Mouse (Mus musculus): Measurements from ENCODE around the gene Cops2. TPM values are rescaled to one million over a fixed set of nuclear protein-coding genes. Genes with fewer than 3 reads are reported as not detected.
A peak's percentile ranks its signal among the peaks of the same experiment; 100 is the strongest.

Gene Cops2
- polyA plus RNA-seq, 1 experiment from 2014 or later: 60.2 TPM

DNA sequence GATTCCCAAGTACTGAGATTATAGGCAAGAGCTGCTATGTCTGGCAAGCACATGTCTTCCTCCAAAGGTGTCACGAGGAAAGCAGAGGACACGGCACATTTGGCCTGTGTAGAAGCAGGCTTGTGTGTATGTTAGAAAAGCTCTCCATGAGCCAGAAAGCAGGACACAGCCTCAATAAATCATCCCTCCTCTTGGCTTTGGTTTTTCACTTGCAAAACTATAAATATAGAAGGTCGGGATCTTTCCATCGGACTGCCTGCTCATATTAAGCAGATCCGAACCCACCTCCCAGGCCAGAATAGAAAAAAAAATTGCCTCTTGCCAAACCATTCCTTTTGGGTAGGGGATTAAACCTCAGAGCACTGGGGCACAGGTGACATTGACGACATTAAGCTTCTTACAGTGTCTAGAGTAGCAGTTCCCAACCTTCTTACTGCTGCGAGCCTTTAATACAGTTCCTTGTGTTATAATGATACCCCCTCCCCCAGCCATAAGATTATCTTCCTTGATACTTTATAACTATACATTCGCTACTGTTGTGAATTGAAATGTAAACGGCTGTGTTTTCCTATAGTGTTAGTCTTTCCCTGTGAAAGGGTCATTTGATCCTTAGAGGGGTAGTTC, 44.9 kb downstream of the Cops2 start:
- WGBS (ENCODE audit: insufficient replicate concordance): 65% methylated on average over 9 of the region's 9 CpGs
- ATAC-seq: no peak

DNA sequence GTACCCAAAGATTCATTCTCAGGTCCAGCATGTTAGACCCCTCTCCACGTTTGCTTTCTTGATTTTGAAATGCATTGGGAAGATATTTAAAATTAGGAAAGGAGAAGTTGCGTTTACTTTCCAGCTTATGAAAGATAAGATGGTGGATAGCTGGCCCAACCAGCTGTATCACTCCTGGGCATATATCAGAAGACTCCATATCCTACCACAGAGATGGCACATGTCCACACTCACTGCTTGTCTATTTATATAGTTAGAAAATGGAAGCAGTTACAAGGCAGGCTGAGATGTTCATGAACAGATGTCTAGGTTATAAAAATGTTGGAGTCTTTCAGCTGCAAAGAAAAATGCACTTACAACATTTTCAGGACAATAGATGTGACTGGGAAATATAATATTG, 47.6 kb downstream of the Cops2 start:
- Histone ChIP-seq H3K4me2 (no peak overlapping the region), H3K4me1 (no peaks in the 10 kb centered on the region; the same call in 1 of the 2 replicates), H3K9ac (no peak overlapping the region), H3K36me3 (no peaks in the 10 kb centered on the region), H3K4me3 (no peak overlapping the region), H3K9me3 (replicated peaks) (no peaks in the 10 kb centered on the region), H3K27me3 (replicated peaks) (no peaks in the 10 kb centered on the region), H3K27ac (no peak overlapping the region)
- WGBS (ENCODE audit: insufficient replicate concordance): 36% methylated on average over 2 of the region's 2 CpGs
- ATAC-seq: no peak

More for the DNA sequence above, 44.9 kb downstream of the Cops2 start:
- no peaks in the 10 kb centered on the region; the same call in 1 of the 2 replicates for H3K4me1 ChIP-seq
- H3K4me2 ChIP-seq: no peak overlapping the region
- H3K4me3 ChIP-seq: no peak overlapping the region
- no peak overlapping the region for H3K27ac ChIP-seq
- no peaks in the 10 kb centered on the region for H3K36me3 ChIP-seq
- H3K9ac ChIP-seq: no peak overlapping the region
- no peaks in the 10 kb centered on the region for H3K27me3 ChIP-seq (replicated peaks)
- H3K9me3 ChIP-seq (replicated peaks): no peaks in the 10 kb centered on the region

DNA sequence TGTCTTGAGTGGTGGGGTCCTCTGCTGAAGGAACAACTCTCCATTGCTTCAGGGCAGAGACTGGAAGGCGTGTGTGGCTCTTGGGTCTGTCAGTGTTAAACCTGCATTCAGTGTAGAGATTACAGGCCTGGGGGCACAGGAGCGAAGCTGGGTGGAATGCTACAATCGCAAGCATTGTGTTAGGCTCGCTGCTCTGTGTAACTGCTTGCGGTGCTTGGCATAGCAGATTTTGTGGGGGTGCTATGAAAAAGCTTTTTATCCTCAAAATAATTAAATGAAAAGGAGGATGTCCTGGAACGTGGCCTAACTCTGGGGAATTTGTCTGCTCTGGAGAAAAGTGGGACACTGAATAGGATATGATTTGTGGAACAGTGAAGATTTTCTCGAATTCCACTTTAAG, 49.4 kb downstream of the Cops2 start:
- Histone ChIP-seq H3K4me2 (no peak overlapping the region), H3K36me3 (no peaks in the 10 kb centered on the region), H3K9ac (no peak overlapping the region), H3K4me3 (no peak overlapping the region), H3K27ac (no peak overlapping the region), H3K4me1 (no peaks in the 10 kb centered on the region; the same call in 1 of the 2 replicates), H3K27me3 (replicated peaks) (no peaks in the 10 kb centered on the region), H3K9me3 (replicated peaks) (no peaks in the 10 kb centered on the region)
- ATAC-seq: no peak
- 72% methylated on average over 7 of the region's 7 CpGs for WGBS (ENCODE audit: insufficient replicate concordance)

DNA sequence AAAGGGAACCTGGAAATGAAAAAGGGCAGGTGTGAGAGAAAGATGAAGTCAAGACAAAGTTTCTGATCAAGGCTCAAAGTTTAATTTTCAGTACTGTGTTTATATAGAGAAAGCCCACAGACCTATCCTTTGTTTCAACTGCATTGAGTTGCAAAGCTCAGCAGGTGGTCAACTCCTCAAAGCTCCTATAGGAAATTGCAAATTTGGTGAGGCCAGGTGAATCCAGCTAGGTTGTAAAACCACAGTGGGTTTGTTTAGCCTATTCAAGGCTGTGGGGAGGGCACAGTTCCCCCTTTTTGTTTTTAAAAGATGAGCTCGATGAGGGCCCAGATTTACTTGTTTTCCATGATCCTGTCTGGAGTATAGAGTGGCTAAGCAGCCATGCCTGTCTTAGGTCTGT, 53.1 kb downstream of the Cops2 start:
- no peak overlapping the region for H3K27ac ChIP-seq
- no peaks in the 10 kb centered on the region for H3K9me3 ChIP-seq (replicated peaks)
- H3K4me1 ChIP-seq: no peaks in the 10 kb centered on the region
- no peaks in the 10 kb centered on the region for H3K27me3 ChIP-seq (replicated peaks)
- H3K36me3 ChIP-seq: no peaks in the 10 kb centered on the region
- no peak overlapping the region for H3K9ac ChIP-seq
- no peak overlapping the region for H3K4me3 ChIP-seq
- ATAC-seq: no peak
- H3K4me2 ChIP-seq: no peak overlapping the region
- 42% methylated on average over 1 of the region's 1 CpGs for WGBS (ENCODE audit: insufficient replicate concordance)

GRCm38 (mm10) chr2:125801947-125802346, 57.0 kb downstream of the Cops2 start:
- Histone ChIP-seq H3K4me1 (no peaks in the 10 kb centered on the region), H3K27ac (no peak overlapping the region), H3K9me3 (replicated peaks) (no peaks in the 10 kb centered on the region), H3K9ac (no peak overlapping the region), H3K27me3 (replicated peaks) (no peaks in the 10 kb centered on the region), H3K4me3 (no peak overlapping the region), H3K36me3 (no peaks in the 10 kb centered on the region), H3K4me2 (no peak overlapping the region)
- WGBS (ENCODE audit: insufficient replicate concordance): 64% methylated on average over 4 of the region's 4 CpGs
- ATAC-seq: no peak

DNA sequence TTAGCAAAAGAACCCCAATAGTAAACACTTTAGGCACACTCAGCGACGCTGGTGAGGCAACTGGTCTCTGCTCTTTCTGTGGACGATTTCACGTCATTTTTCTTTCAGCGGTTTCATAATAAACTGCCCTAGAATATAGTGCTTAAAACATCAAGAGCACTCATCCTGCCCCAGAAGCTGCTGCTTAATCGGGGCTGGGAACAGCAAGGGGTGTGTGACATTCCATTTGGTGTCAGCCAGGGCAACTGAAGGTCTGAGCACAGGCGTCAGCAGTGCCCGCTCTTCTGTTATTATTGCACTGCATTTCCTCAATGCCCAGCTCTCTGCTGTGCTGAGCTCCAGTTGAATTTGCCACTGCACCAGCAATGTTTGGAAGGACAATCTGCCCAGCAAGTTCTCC, 57.9 kb downstream of the Cops2 start:
- WGBS (ENCODE audit: insufficient replicate concordance): 63% methylated on average over 8 of the region's 8 CpGs
- no peaks in the 10 kb centered on the region for H3K4me1 ChIP-seq
- no peaks in the 10 kb centered on the region for H3K27me3 ChIP-seq (replicated peaks)
- H3K4me2 ChIP-seq: no peak overlapping the region
- no peaks in the 10 kb centered on the region for H3K9me3 ChIP-seq (replicated peaks)
- ATAC-seq: no peak
- no peak overlapping the region for H3K27ac ChIP-seq
- H3K4me3 ChIP-seq: no peak overlapping the region
- H3K36me3 ChIP-seq: no peaks in the 10 kb centered on the region
- H3K9ac ChIP-seq: no peak overlapping the region

GRCm38 (mm10) chr2:125800428-125800827, 58.5 kb downstream of the Cops2 start:
- Histone ChIP-seq H3K27ac (no peak overlapping the region), H3K9ac (no peak overlapping the region), H3K4me1 (no peaks in the 10 kb centered on the region), H3K36me3 (no peaks in the 10 kb centered on the region), H3K4me2 (no peak overlapping the region), H3K9me3 (replicated peaks) (no peaks in the 10 kb centered on the region), H3K27me3 (replicated peaks) (no peaks in the 10 kb centered on the region), H3K4me3 (no peak overlapping the region)
- 60% methylated on average over 4 of the region's 4 CpGs for WGBS (ENCODE audit: insufficient replicate concordance)
- no peak for ATAC-seq

DNA sequence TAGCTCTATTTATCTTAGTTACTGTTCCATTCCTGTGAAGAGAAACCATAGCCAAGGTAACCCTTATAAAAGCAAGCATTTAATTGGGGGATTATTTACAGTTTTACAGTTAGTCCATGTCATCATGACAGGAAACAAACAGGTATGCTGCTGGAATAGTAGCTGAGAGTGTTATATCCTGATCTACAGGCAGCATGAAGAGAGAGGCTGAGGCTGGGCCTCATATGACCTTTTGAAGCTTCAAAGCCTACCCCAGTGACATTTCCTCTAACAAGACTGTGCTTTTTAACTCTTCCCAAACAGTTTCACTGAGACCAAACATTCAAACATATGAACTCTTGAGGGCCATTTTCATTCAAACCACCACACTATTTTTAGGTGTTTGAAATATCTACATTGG, 61.1 kb downstream of the Cops2 start:
- H3K4me1 ChIP-seq: no peaks in the 10 kb centered on the region
- H3K4me3 ChIP-seq: no peak overlapping the region
- H3K9ac ChIP-seq: no peak overlapping the region
- H3K36me3 ChIP-seq: no peaks in the 10 kb centered on the region
- H3K4me2 ChIP-seq: no peak overlapping the region
- no peaks in the 10 kb centered on the region for H3K27me3 ChIP-seq (replicated peaks)
- H3K27ac ChIP-seq: no peak overlapping the region
- no peaks in the 10 kb centered on the region for H3K9me3 ChIP-seq (replicated peaks)
- ATAC-seq: no peak

GRCm38 (mm10) chr2:125795118-125795517, 63.8 kb downstream of the Cops2 start:
- ATAC-seq: no peak
- H3K27ac ChIP-seq: no peak overlapping the region
- H3K27me3 ChIP-seq (replicated peaks): no peaks in the 10 kb centered on the region

GRCm38 (mm10) chr2:125794166-125794565, 64.8 kb downstream of the Cops2 start:
- no peak for ATAC-seq
- Histone ChIP-seq H3K4me1 (peaks cover 12% of the 10 kb centered on the region; the same call in 1 of the 2 replicates), H3K36me3 (no peaks in the 10 kb centered on the region)

More at GRCm38 (mm10) chr2:125795118-125795517, 63.8 kb downstream of the Cops2 start:
- Histone ChIP-seq H3K4me2 (no peak overlapping the region), H3K4me3 (no peak overlapping the region), H3K9me3 (replicated peaks) (no peaks in the 10 kb centered on the region), H3K4me1 (peaks cover 12% of the 10 kb centered on the region; the same call in 1 of the 2 replicates), H3K36me3 (no peaks in the 10 kb centered on the region), H3K9ac (no peak overlapping the region)
- WGBS (ENCODE audit: insufficient replicate concordance): 30% methylated on average over 2 of the region's 2 CpGs

GRCm38 (mm10) chr2:125792879-125793261, 66.1 kb downstream of the Cops2 start:
- Histone ChIP-seq H3K4me3 (no peak overlapping the region), H3K9ac (no peak overlapping the region), H3K4me1 (peaks cover 12% of the 10 kb centered on the region; the same call in 1 of the 2 replicates), H3K27ac (no peak overlapping the region), H3K9me3 (replicated peaks) (no peaks in the 10 kb centered on the region), H3K27me3 (replicated peaks) (no peaks in the 10 kb centered on the region), H3K36me3 (no peaks in the 10 kb centered on the region), H3K4me2 (no peak overlapping the region)
- ATAC-seq: no peak
- WGBS (ENCODE audit: insufficient replicate concordance): 70% methylated on average over 11 of the region's 11 CpGs

More at GRCm38 (mm10) chr2:125794166-125794565, 64.8 kb downstream of the Cops2 start:
- Histone ChIP-seq H3K4me3 (no peak overlapping the region), H3K4me2 (no peak overlapping the region), H3K9ac (no peak overlapping the region), H3K27me3 (replicated peaks) (no peaks in the 10 kb centered on the region), H3K9me3 (replicated peaks) (no peaks in the 10 kb centered on the region), H3K27ac (no peak overlapping the region)
- 66% methylated on average over 2 of the region's 2 CpGs for WGBS (ENCODE audit: insufficient replicate concordance)

DNA sequence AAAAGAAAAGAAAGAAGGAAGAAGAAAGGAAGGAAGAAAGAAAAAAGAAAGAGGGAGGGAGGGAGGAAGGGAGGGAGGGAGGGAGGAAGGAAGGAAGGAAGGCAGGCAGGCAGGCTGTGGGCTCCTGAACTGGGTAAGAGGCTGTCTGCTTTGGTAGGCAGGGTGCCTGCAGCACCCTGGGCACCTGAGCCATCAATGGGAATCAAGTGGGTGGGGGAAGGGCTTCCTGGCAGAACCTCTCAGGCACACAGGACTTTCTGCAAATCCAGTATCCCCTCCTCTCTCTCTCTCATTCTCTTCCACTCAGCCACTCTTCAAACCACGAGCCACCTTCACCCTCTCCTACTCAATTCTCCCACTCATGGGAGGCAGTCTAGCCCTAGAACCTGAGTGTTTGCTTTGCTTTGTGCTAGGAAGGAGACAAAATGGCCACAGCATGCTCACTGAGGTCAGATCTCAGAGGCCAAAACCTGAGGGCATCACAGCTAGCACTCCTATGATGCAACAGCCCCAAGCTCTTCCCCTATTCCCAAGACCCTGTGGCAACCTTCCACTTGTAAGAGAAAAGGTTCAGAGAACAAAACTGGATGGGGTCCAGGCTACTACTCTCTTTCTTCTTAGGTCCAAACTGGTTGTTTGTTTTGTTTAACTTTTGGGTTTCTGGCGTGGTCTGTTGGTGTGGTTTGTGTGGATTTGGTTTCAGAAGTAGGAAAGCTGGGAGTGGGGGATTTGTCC, 66.6 kb downstream of the Cops2 start:
- 37% methylated on average over 2 of the region's 2 CpGs for WGBS (ENCODE audit: insufficient replicate concordance)
- Histone ChIP-seq H3K9me3 (replicated peaks) (no peaks in the 10 kb centered on the region), H3K4me3 (no peak overlapping the region), H3K27me3 (replicated peaks) (no peaks in the 10 kb centered on the region), H3K4me1 (peaks cover 12% of the 10 kb centered on the region; the same call in 1 of the 2 replicates), H3K36me3 (no peaks in the 10 kb centered on the region), H3K9ac (no peak overlapping the region), H3K4me2 (peak overlapping the region; percentile 17; the same call in 1 of the 2 replicates), H3K27ac (no peak overlapping the region)
- no peak for ATAC-seq
